Mouse (Mus musculus): ENCODE data around the gene Nrarp.

DNA sequence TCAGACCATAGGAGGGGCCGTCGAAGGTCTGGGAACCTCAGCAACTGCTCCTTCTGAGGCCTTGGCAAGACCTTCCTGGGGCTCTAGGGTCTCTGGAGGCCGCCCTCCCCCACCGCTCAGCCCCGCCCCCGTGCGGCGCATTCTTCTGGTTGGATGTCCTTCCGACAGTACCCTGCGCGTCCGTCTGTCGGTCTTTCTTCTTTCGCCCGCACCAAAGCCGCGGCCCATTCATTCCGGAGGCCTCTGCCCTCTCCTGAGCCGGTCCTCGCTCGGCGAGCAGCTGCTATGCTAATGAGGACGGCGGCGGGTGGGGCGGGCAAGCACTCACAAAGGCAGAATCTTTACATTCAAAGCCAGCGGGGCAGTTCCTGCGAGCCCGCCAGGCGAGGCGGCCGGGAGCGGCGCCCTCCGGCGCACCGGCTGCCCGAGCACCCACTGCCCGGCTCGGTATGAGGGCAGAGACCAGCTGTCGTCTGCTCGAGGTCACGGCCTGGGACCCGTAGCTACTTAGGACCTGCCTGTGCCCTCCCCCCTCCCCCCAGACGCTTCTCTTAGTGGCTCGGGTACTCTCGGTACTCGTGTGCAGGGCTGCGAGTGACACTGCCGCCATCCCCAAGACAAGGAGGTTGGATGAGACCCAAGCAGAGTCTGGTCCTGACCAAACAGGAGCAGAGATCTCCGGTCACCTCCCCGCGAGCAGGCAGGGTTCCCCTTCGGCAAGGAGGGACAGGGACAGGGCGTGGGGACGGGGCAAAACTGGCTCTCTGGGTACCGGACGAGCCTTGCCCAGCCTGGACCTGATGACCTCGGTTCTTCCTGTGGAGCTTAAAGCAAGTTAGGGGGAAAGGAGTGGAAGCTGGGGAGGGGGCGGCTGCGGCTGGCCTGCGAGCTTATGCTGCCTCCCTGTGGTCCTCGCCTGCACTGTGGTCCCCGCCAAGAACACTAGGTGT is 5.3 kb downstream of the Nrarp start:
- TF ChIP-seq POLR2A (IDR thresholded peaks at IDR 0.05; ENCODE audit: low read depth, low read length) (0 out of 2 replicates have a peak, but pooled peaks have one; percentile 27), CTCF (IDR thresholded peaks at IDR 0.05; ENCODE audit: extremely low read depth, insufficient read length, insufficient replicate concordance, low read depth, low read length) (peak; percentile 41; the same call in 1 of the 2 replicates)

Data from small intestine, adult 2 months (tissue).